Mouse (Mus musculus): ENCODE results near the gene Mapk14. TPM values are rescaled to one million over a fixed set of nuclear protein-coding genes. Genes with fewer than 3 reads are reported as not detected.
"Not testable (repeated sequence)": the region's sequence is repeated elsewhere in the genome, so short reads cannot be mapped to it uniquely, and the experiment has no call there.

The Mapk14 gene
- polyA plus RNA-seq, 1 experiment from 2014 or later, result 42.7 TPM

DNA sequence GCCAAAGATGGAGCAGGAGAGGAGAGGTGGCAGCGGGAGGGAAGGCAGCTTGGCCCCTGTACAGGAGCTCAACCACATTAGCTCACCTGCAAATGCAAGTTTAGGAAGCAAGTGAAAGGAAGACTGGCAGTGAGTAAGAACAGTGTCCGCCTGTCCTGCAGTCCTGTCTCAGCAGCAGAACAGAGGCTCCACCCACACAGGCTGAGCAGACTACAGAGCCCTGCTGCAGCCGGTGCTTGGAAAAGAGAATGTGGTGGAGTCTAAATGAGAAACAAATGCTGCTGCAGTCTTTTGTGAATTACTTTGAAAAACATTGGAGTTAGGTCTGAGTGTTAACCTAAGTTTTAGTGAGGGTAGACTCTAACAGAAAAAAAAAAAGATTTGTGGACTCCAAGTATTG lies 26.4 kb downstream of the Mapk14 start:
- WGBS, result 83% methylated on average over 3 of the region's 3 CpGs
- H3K36me3 ChIP-seq, result peaks cover 64% of the 10 kb centered on the region
- no peaks in the 10 kb centered on the region for H3K27me3 ChIP-seq (replicated peaks)
- no peak overlapping the region for H3K9ac ChIP-seq
- no peak overlapping the region for H3K4me3 ChIP-seq
- no peaks in the 10 kb centered on the region for H3K4me1 ChIP-seq
- ATAC-seq (ENCODE audit: low FRiP score, low read depth), result no peak
- no peaks in the 10 kb centered on the region for H3K9me3 ChIP-seq
- no peak overlapping the region for H3K4me2 ChIP-seq (replicated peaks)
- no peak overlapping the region for H3K27ac ChIP-seq

GRCm38 (mm10) chr17:28725783-28726182 lies 34.7 kb downstream of the Mapk14 start, which contains the start of gene AC170998.1:
TSS of gene AC170998.1 (plus strand) at chr17:28726083.
- no peak within 1 kb of the TSS for H3K4me2 ChIP-seq (replicated peaks)
- H3K36me3 ChIP-seq, result peaks cover 70% of the 10 kb centered on the region
- no peak within 1 kb of the TSS for H3K9ac ChIP-seq
- no peaks in the 10 kb centered on the region for H3K9me3 ChIP-seq
- no peak for ATAC-seq (ENCODE audit: low FRiP score, low read depth)
- WGBS, result 95% methylated on average over 4 of the region's 4 CpGs
- no peak within 1 kb of the TSS for H3K4me3 ChIP-seq
- no peak within 1 kb of the TSS for H3K27ac ChIP-seq
- H3K4me1 ChIP-seq, result no peaks in the 10 kb centered on the region
- H3K27me3 ChIP-seq (replicated peaks), result no peaks in the 10 kb centered on the region

DNA sequence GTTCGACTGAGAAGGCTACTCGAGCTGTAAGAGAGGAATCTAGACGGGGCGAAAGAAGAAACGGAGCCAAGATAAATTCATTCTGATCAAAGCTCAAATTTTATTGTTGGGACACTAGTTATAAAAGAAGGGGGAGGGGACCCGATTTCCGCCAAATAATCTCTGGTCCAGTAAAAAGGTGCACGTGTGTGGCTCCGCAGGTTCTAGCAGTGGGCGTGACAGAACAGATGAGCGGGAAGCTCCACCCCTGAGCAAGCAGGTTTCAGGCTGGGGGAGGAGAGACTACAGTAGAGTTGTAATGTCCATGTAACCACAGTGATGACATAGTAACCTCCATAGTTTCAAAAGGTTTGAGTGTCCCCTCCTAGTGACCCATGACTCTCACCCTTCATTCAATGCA lies 36.4 kb downstream of the Mapk14 start:
- H3K4me2 ChIP-seq (replicated peaks); ATAC-seq (ENCODE audit: low FRiP score, low read depth); H3K4me3 ChIP-seq; H3K27ac ChIP-seq; H3K9me3 ChIP-seq; H3K27me3 ChIP-seq (replicated peaks); H3K4me1 ChIP-seq; H3K9ac ChIP-seq: not testable (repeated sequence)
- H3K36me3 ChIP-seq, result peaks cover 73% of the 10 kb centered on the region
- 95% methylated on average over 11 of the region's 11 CpGs for WGBS

DNA sequence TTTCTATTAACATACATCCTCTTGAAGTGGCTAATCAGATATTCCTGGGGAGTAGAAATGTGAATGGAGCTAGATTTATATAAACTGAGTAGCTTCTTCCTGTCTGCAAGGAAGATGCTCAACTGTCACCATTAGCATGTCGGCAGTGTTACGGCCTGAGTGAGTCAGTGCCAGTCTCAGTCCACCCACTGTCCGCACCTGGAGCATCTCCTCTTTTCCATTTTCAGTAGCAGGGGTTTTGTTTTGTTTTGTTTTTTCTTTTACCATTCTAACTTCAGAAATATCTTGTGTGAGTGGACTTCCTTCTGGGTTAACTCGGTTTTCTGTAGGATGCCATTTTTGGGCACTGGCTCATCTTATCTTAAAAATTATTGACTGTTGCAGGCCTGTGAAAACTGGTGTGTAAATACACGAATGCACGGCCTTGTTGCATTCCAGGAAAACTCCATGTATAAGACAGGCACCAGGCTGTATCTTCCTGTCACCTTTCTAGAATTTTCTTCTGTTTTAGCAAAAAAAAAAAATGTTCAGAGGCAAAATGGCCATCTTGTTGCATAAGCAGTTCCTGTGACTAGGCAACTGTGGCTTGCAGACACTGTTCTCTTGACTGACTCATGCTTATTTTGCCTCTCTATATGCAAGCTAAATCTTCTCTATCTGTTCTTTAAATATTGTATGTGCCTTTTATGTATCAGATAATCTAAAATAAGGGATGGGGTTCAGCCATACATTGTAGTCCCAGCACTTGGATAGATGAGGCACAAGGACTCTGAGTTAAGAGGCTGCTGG lies 44.4 kb downstream of the Mapk14 start:
- 92% methylated on average over 6 of the region's 6 CpGs for WGBS

GRCm38 (mm10) chr17:28736486-28736885 lies 45.4 kb downstream of the Mapk14 start:
- Histone ChIP-seq H3K9ac (no peak overlapping the region), H3K27me3 (replicated peaks) (no peaks in the 10 kb centered on the region)
- WGBS, result 83% methylated on average over 4 of the region's 4 CpGs

More for the DNA sequence above, 44.4 kb downstream of the Mapk14 start:
- no peak overlapping the region for H3K4me3 ChIP-seq
- no peak overlapping the region for H3K4me2 ChIP-seq (replicated peaks)
- no peak overlapping the region for H3K27ac ChIP-seq
- H3K4me1 ChIP-seq, result no peaks in the 10 kb centered on the region
- ATAC-seq (ENCODE audit: low FRiP score, low read depth), result no peak
- H3K9ac ChIP-seq, result no peak overlapping the region
- H3K9me3 ChIP-seq, result no peaks in the 10 kb centered on the region
- H3K27me3 ChIP-seq (replicated peaks), result no peaks in the 10 kb centered on the region
- H3K36me3 ChIP-seq, result peaks cover 41% of the 10 kb centered on the region

GRCm38 (mm10) chr17:28737973-28738372 lies 46.8 kb downstream of the Mapk14 start:
- no peak overlapping the region for H3K27ac ChIP-seq
- H3K4me2 ChIP-seq (replicated peaks), result no peak overlapping the region
- no peak overlapping the region for H3K4me3 ChIP-seq
- H3K4me1 ChIP-seq, result no peaks in the 10 kb centered on the region
- WGBS, result 89% methylated on average over 4 of the region's 4 CpGs
- peaks cover 45% of the 10 kb centered on the region for H3K36me3 ChIP-seq
- no peaks in the 10 kb centered on the region for H3K9me3 ChIP-seq
- ATAC-seq (ENCODE audit: low FRiP score, low read depth), result no peak
- no peaks in the 10 kb centered on the region for H3K27me3 ChIP-seq (replicated peaks)
- no peak overlapping the region for H3K9ac ChIP-seq

More at GRCm38 (mm10) chr17:28736486-28736885, 45.4 kb downstream of the Mapk14 start:
- ATAC-seq (ENCODE audit: low FRiP score, low read depth), result no peak
- no peak overlapping the region for H3K4me2 ChIP-seq (replicated peaks)
- H3K4me3 ChIP-seq, result no peak overlapping the region
- H3K4me1 ChIP-seq, result no peaks in the 10 kb centered on the region
- peaks cover 38% of the 10 kb centered on the region for H3K36me3 ChIP-seq
- H3K9me3 ChIP-seq, result no peaks in the 10 kb centered on the region
- no peak overlapping the region for H3K27ac ChIP-seq

- Histone ChIP-seq H3K4me1 (no peaks in the 10 kb centered on the region), H3K4me2 (replicated peaks) (no peak overlapping the region), H3K9me3 (no peaks in the 10 kb centered on the region), H3K27me3 (replicated peaks) (no peaks in the 10 kb centered on the region), H3K4me3 (no peak overlapping the region), H3K9ac (no peak overlapping the region), H3K36me3 (peaks cover 53% of the 10 kb centered on the region), H3K27ac (no peak overlapping the region)
- ATAC-seq (ENCODE audit: low FRiP score, low read depth), result no peak
- WGBS, result 95% methylated on average over 6 of the region's 6 CpGs
Observed at GRCm38 (mm10) chr17:28739244-28739643, 48.1 kb downstream of the Mapk14 start.

GRCm38 (mm10) chr17:28743145-28743866 lies 52.2 kb downstream of the Mapk14 start:
- Histone ChIP-seq H3K9ac (no peak overlapping the region), H3K9me3 (no peaks in the 10 kb centered on the region), H3K4me2 (replicated peaks) (no peak overlapping the region), H3K4me3 (no peak overlapping the region), H3K36me3 (peaks cover 79% of the 10 kb centered on the region), H3K4me1 (no peaks in the 10 kb centered on the region), H3K27me3 (replicated peaks) (no peaks in the 10 kb centered on the region), H3K27ac (no peak overlapping the region)
- no peak for ATAC-seq (ENCODE audit: low FRiP score, low read depth)
- WGBS, result 95% methylated on average over 11 of the region's 11 CpGs

DNA sequence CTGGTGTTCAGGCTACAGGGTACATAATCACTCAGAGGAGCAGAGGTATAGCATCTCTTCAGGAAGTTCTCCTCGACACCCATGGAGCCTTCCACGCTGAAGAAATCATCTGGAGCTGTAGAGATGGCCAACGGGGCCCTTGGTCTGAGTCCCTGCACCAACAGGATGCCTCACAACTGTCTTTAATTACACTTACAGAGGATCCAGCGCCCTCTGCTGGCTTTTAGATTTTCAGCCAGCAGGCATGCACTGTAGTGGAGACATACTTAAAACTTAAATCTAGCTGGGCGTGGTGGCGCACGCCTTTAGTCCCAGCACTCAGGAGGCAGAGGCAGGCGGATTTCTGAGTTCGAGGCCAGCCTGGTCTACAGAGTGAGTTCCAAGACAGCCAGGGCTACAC lies 52.8 kb downstream of the Mapk14 start:
- no peak overlapping the region for H3K27ac ChIP-seq
- H3K4me1 ChIP-seq, result no peaks in the 10 kb centered on the region
- H3K4me3 ChIP-seq, result no peak overlapping the region
- H3K4me2 ChIP-seq (replicated peaks), result no peak overlapping the region
- no peaks in the 10 kb centered on the region for H3K27me3 ChIP-seq (replicated peaks)
- ATAC-seq (ENCODE audit: low FRiP score, low read depth), result no peak
- 91% methylated on average over 9 of the region's 9 CpGs for WGBS
- H3K36me3 ChIP-seq, result peaks cover 85% of the 10 kb centered on the region
- H3K9me3 ChIP-seq, result no peaks in the 10 kb centered on the region
- H3K9ac ChIP-seq, result no peak overlapping the region

- H3K36me3 ChIP-seq, result peaks cover 74% of the 10 kb centered on the region
- no peaks in the 10 kb centered on the region for H3K4me1 ChIP-seq
Observed at GRCm38 (mm10) chr17:28745773-28746172, 54.6 kb downstream of the Mapk14 start.

GRCm38 (mm10) chr17:28748001-28748400 lies 56.9 kb downstream of the Mapk14 start:
- H3K27me3 ChIP-seq (replicated peaks), result no peaks in the 10 kb centered on the region
- no peaks in the 10 kb centered on the region for H3K4me1 ChIP-seq
- no peak overlapping the region for H3K27ac ChIP-seq
- peaks cover 56% of the 10 kb centered on the region for H3K36me3 ChIP-seq
- no peaks in the 10 kb centered on the region for H3K9me3 ChIP-seq
- ATAC-seq (ENCODE audit: low FRiP score, low read depth), result no peak
- H3K4me3 ChIP-seq, result no peak overlapping the region
- WGBS, result 94% methylated on average over 4 of the region's 4 CpGs
- no peak overlapping the region for H3K9ac ChIP-seq
- H3K4me2 ChIP-seq (replicated peaks), result no peak overlapping the region

More at GRCm38 (mm10) chr17:28745773-28746172, 54.6 kb downstream of the Mapk14 start:
- no peak overlapping the region for H3K9ac ChIP-seq
- no peak overlapping the region for H3K27ac ChIP-seq
- no peak for ATAC-seq (ENCODE audit: low FRiP score, low read depth)
- WGBS, result 91% methylated on average over 6 of the region's 6 CpGs
- H3K9me3 ChIP-seq, result no peaks in the 10 kb centered on the region
- H3K4me2 ChIP-seq (replicated peaks), result no peak overlapping the region
- H3K27me3 ChIP-seq (replicated peaks), result no peaks in the 10 kb centered on the region
- no peak overlapping the region for H3K4me3 ChIP-seq

GRCm38 (mm10) chr17:28750580-28750979 lies 59.5 kb downstream of the Mapk14 start:
- Histone ChIP-seq H3K4me3 (no peak overlapping the region), H3K9ac (no peak overlapping the region), H3K9me3 (no peaks in the 10 kb centered on the region), H3K4me1 (no peaks in the 10 kb centered on the region), H3K27me3 (replicated peaks) (no peaks in the 10 kb centered on the region), H3K36me3 (peaks cover 32% of the 10 kb centered on the region), H3K4me2 (replicated peaks) (no peak overlapping the region), H3K27ac (no peak overlapping the region)
- no peak for ATAC-seq (ENCODE audit: low FRiP score, low read depth)
- WGBS, result 85% methylated on average over 6 of the region's 6 CpGs

Measured in neural tube, embryonic 12.5 days (tissue).